Mouse (Mus musculus): ENCODE measurements around the gene Pbld2.
A peak's percentile ranks its signal among the peaks of the same experiment; 100 is the strongest.

The Pbld2 gene

DNA sequence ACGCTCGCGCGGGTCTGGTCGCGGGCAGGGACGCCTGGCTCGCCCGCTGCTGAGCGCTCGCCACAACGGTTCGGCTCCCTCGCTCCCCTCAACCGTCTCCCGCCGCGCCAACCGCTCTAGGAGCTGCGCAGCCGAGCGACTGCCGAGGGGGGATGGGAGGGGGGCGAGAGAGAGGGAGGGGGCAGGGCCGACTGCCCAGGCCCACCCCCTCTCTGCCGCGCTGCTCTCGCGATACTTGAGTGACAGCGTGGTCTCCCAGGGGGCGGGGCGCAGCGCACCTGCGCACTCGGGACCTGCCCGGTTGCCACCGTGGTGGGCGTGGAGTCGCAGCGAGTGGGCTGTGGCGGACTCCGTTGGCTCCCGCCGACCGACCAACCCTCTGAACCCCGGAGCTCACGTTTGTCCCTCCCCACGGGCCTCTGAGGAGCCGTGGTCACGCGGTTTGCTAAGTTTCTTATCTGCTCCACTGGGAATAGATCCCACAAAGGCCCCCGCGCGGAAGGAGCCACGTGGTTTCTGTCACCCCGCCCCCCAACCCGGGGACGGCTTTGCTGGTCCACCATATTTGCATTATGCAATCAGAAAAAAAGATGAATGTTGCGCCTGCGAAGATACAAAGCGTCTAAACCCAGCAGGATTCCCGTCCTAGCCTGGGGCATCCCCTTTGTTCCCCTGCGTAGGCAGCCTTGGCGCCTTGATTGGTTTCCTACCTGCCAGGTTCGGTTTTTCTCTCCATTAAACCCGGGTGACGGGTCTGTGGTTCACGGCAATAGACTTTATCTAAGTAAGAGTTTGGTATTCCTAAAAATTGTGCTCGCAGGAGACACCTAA is at the start of gene Pbld2, which contains the start of gene Hnrnph3:
Pbld2 (plus strand) TSS at position 567 of the 831 bp plus-strand sequence.
Hnrnph3 (minus strand) TSS at position 469 of the 831 bp plus-strand sequence.
- DNase-seq (ENCODE audit: low read depth, low spot score): peak; percentile 99

DNA sequence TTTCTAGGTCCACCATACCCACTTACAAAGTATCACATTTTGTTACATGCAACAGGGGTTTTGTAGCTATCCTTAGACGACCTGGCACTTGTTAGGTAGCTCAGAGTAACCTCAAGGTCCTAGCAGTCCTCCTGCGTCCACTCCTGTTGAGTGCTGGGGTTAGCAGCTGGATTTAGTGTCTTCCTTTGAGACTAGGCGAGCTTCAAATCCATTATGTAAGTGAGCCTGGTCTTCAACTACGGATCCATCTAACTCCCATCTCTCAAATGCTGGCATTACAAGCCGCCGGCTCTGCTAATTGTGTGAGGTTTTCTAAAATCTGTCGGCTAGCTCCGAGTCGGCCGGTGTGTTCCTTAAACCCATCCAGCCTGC is 44.5 kb upstream of the Pbld2 start:
- DNase-seq (ENCODE audit: low read depth, low spot score): no peak

DNA sequence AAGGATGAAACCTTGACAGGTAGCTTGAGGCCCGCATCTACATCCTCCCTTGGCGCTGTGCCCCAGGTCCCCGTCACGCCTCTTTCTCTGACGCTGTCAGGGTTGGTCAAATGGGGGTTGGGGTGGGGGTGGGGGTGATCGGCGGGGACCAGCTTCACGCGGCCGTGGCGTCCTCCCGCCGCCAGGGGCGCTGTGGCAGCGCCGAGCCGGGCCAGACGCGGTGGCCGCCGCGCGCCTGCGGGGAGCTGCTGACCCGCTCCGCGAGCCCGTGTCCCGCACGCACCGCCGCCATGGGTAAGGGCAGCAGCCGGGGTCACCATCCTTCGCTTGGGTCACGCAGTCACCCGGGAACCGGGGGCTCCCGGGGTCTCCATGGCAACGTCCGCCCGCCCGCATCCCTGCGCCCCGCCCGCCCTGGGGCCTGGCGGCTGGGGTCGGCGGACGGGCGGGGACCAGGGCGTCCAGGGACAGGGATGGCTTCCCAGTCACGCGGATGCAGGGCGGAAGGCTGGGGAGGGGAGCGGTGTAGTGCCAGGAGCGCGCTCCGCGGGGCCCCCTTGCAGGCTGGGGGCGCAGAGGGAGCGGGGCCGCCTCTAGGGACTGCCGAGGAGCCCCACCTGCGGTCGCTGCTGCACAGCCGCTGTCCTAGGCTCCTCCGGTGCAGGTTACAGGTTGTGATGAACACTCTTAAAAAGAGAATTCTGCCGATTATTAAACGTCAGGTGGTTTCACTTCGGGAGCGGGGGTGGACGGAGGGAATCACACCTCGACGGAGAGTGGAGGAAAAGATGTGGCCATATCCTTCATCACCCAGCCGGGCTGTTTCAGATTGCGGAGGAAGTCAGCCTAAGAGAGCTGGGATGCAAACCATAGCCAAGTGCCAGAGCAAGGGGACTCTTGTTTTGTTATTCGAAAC is 43.8 kb upstream of the Pbld2 start, which contains the start of gene Rufy2:
Rufy2 (plus strand) TSS at position 185 of the 916 bp plus-strand sequence.
- DNase-seq (ENCODE audit: low read depth, low spot score): peak; percentile 89

DNA sequence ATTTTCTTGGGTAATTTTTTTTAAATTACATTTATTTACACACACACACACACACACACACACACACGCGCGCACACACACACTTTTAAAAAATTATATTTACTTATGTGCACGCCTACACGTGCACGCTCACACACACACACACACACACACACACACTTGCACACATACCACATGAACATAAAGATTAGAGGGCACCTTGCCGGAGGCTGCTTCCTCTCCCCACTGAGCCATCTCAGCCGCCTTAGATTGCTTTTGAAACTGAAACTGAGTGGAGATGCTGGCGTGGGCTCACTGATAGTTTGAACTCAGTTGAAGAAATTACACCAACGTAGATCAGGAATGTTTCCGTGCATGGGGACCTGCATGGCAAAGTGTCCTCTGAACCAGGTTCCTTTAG is 40.0 kb upstream of the Pbld2 start:
- DNase-seq (ENCODE audit: low read depth, low spot score): peak; percentile 79

DNA sequence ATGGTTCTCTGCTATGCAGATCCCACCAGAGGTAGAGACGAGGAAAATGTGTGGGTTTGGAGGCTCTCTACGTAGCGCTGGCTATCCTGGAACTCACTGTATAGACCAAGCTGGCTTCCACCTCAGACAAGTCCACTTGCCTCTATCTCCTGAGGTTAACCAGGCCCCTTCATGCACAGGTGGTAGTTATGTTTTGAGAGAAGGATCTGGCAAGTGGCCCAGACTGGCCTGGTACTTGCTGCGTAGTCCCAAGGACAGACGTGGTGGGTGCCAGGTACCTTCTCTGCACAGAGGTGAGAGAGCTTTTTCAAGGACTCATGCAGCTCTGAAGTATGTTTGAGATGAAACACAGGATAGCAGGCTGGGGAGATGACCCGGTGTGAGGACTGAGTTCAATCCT is 39.6 kb upstream of the Pbld2 start:
- DNase-seq (ENCODE audit: low read depth, low spot score): peak; percentile 88

DNA sequence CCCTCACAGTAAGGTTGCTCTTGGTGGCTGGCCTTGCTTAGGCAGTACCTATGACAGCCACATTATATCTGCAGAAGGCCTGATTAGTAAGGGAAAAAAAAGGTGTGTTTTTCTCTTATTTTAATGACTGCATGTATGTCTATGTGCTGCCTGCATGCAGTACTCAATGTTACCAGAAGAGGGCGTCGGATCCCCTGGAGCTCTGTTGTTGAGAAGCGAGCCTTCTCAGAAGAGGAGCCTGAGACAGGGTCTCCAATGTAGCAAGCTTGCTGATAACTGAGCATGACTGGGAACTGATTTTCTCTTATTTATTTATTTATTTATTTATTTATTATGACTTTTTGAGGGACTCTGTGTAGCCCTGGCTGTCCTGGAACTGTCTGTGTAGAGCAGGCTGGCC is 36.8 kb upstream of the Pbld2 start:
- DNase-seq (ENCODE audit: low read depth, low spot score): peak; percentile 70

DNA sequence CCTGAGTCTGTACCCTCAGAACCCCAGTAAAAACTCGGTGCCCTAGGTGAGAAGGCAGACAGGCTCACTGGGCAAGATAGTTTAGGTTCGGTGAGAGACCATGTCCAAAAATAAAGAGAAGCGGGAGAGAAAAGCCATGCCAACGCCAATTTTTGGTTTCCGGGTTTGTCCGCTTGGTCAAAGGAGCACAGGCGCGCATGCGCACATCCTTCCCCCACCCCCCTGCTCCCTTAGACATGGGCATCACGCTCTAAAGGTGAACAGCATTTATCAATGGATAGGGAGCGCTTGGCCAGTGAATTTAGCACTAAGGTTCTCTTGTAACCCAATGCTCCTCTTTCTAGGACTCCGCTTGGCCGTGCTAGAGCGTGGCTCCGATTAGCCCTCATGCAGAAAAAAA is 33.5 kb upstream of the Pbld2 start:
- no peak for DNase-seq (ENCODE audit: low read depth, low spot score)

DNA sequence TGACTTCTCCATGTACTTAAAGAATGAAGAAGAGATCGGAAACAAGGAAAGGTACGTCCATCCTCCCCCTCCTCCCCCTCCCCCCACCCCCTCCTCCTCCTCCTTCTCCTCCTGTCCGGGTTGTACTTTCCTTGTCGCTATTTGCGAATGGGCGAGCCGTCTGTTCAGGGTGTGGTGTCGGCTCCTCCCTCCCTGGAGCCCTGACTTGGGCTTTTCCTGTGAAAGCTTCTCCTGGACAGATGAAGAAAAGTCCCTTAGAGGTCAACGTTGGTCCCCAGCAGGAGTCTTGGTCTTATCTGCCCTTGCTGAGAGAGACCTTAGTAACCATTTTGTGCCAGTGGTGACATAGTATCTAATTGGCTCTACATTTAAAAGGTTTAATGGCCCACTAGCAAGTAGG is 30.1 kb upstream of the Pbld2 start:
- DNase-seq (ENCODE audit: low read depth, low spot score): no peak

DNA sequence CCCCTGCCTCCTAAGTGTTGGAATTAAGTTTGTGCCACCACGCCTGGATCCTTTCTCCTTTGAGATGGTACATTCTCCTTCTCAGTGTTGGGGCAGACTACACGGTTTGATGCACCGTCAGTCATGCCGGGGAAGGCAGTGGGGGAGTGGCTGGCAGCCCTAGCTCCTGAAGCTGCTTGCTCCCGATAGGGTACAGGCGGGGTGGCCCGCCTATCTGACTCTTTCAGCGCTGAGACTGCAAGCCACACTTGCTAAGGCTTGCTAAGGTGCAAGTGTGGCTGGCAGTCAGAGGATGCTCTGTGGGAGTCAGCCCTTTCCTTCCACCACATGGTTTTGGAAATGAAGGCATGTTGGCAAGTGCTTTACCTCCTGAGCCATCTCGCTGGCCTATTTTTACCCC is 23.5 kb upstream of the Pbld2 start:
- no peak for DNase-seq (ENCODE audit: low read depth, low spot score)

DNA sequence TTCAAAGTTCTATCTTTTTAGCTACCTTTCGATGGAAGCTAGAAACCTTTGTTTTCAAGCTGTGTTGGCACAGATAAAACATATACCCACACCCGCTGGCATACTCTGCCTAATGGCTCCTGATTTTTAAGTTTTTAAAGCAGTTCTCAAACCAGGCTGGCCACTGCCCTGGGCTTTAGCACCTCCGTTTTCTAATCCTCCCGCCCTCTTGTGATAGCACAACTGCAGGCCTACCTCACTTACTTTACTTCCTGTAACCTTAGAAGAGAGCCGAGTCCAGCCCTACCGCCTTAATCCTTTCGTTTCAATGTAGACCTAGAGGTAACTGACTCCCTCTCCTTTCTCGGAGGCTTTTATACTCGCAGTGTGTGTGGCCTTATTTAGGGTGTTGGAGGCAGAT is 20.9 kb upstream of the Pbld2 start:
- no peak for DNase-seq (ENCODE audit: low read depth, low spot score)

DNA sequence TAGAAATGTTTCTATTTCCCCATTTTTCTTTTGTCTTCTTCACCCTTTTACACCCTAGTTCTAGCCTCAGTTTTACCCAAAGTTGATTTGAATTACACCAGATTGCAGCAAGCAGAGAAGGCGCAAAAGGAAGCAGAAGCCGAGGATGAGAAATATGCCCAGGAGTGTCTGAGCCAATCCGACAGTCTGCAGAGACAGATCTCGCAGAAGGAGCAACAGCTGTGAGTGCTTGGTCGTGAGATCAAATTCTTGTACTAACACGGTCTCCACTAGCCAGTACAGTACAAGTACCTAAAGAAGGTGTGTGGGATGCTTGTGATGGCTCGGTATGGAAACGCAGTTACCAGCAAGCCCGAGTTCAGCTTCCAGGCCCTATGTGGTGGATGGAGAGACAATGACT is 19.6 kb upstream of the Pbld2 start:
- DNase-seq (ENCODE audit: low read depth, low spot score): no peak

DNA sequence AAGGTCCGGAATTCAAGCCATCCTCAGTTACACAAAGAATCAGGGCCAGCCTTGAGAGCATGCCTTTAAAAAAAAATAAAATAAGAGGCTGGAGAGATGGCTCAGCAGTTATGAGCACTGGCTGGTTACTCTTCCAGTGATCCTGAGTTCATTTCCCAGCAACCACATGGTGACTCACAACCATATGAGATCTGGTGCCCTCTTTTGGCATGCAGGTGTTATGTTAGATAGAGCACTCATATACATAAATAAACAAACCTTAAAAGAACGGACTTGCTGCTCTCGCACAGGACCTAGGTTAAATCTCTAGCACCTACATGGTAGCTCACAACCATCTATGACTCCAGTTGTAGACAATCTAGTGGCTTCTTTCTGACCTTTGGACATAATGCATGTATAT is 15.9 kb upstream of the Pbld2 start:
- DNase-seq (ENCODE audit: low read depth, low spot score): no peak

DNA sequence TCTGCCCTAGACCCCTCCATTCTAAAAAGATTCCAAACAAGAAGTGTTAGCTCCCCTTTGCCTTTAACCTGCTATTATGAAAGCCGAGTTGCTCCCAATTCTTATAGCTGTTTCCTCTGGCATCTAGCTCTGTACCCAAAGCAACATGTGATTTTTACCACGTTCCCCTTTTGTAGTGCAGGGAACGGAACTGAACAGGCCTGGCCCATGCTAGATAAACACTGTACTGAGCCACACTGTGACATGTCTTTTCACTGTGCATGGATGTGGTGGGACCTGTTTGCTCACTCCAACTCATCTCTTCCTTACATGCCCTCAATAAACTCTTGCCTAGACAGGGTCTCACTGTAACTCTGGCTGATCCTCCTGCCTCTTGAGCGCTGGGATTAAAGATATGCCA is 13.8 kb upstream of the Pbld2 start:
- no peak for DNase-seq (ENCODE audit: low read depth, low spot score)

DNA sequence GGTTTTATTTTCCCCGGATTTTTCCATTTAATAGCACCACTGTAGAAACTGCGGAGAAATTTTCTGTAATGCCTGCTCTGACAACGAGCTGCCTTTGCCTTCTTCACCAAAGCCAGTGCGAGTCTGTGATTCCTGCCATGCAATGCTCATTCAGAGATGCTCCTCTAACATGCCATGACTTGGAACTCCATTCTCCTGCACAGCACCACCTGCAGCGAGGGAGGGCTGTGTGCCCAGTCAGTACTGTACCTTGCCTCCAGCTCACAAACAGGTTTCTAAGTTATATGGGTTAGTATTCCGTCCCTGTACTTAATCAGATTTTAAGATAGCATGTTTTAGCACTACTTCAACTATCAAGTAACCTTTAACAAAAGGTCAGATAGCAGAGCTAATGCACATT is 12.6 kb upstream of the Pbld2 start:
- DNase-seq (ENCODE audit: low read depth, low spot score): no peak

DNA sequence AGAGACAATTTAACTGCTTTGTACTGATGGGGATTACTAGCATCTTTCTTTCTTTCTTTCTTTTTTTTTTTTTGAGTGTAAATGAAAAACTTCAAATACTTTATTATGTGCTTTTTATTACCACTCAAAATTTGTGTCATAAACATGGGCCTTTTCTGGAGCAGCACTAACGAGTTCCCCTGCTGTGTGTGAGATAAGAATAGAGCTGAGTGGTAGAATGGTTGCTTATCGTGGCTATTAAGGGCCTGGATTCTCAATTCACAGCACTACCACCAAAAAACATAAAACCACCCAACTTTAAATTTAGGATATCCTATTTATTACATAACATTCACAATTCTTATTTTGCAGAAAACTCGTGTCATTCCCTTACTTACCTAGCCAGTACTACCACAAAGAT is 10.6 kb upstream of the Pbld2 start:
- DNase-seq (ENCODE audit: low read depth, low spot score): no peak

DNA sequence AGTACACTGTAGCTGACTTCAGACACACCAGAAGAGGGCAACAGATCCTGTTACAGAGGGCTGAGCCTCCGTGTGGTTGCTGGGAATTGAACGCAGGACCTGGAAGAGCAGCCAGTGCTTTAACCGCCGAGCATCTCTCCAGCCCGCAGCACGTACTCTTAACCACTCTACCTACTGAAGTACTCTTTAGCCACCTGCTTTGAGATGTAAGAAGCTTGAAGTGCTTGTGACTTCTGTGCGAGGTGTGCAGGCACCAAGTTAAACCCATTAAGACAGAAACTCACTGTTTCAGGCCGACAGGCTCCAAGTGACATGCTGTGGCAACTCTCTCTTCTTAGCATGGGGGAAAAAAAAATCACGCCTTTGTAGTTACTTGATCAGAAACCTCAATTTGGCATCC is 9.9 kb upstream of the Pbld2 start:
- DNase-seq (ENCODE audit: low read depth, low spot score): no peak

DNA sequence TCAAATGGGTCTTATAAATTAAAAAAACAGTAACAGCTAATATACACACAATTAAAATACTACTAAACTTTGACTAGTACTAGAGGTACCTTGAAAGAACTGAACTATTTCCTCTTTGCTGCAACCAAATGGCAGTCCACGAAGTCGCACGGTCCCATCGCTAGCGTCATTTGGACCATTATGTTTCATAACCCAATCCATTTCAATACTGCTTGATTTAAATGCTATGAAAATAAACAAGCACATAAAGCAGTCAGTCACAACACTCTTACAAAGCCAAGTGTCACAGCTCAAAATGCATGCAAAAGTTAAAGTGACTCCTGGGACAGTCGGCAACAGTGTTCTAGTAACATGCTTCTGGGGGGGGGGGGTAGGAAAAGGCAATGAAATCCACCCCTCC is 4.8 kb upstream of the Pbld2 start:
- no peak for DNase-seq (ENCODE audit: low read depth, low spot score)

DNA sequence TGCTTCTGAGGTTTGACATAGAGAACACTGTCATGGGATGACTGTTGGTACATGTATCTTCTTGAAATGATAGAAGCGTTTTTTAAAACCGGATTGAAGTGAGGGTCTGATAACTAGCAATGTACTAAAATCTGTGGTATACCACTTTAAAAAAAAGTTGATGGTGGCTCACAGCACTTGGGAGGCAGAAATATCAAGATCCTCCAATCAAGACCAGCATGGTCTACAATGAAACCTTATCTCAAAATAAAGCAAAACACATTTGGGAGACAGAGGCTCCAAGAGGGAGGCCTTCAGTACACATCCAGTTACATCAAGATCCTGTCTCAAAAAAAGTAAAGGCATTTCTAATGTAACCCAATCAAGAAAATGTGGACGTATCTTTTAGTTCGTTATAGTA is 2.4 kb upstream of the Pbld2 start:
- peak; percentile 49 for DNase-seq (ENCODE audit: low read depth, low spot score)

DNA sequence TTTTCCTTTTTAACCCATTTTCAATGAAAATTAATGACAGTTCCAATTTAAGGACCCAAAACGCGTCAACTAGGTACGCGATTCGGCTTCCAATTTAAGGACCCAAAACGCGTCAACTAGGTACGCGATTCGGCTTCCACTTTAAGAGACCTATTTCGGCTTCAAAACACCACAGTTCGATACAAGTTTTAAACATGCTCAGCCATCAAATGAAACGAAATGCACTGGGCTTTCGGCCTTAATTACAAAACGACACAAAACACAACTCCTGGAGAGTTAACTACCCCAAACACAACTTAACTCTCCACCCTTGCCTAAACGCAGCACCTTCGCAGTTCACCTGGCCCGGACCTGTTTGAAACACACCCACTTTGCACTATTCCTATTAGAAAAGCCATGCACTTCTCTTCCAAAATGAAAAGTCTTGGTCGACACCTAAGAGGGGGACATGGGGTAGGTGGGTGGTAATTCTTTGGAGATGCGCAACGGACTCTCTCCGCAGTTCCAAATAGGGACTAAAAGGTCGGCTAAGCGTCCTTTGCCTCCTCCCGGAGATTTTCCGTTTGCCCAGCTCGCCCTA is 1.5 kb upstream of the Pbld2 start:
- peak; percentile 66 for DNase-seq (ENCODE audit: low read depth, low spot score)

DNA sequence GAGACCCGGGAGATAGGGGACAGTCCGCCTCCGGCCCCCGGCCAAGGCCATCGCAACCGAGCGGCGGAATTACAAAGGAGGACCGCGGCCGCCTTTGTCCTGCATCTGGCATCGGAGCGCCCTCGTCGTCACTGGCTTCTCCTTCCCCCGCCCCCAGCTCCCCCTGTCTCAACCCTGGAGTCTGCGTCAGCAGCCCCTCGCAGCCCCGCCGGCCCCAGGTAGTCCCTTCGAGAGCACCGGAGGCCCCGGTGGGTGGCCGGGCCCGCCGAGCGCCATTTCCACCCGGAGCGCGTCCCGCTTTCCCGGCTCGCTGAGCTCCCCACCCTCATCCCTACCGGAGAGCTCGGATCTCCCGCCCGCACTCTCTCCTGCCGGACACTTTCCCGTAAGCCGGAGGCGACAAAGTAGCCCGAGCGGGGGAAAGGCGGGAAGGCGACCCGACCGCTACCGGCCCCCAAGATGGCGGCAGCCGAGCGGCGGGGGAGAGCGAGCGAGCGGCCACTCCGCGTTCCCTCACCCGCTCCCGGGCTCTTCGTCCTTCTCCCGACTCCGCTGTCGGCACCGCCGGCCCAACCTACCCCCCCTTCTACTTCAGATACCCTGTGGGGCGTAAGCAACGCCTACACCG is 880 bp upstream of the Pbld2 start:
- DNase-seq (ENCODE audit: low read depth, low spot score): no peak

DNA sequence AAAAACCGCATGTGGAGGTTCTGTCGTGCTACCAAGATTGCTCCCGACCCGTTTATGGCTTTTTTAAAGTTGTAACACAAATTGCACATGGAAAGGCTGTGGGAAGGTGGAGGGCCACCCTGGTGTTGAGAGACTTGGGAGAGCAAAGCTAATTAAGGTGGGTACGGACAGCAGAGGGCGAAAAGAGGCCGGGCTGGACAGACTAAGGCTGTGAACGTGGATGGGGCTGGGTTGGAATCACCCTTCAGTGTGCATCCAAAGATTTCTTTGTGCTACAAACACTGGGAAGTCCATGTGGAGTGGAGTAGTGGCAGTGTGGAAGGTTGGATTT is 430 bp downstream of the Pbld2 start:
- DNase-seq (ENCODE audit: low read depth, low spot score): no peak

DNA sequence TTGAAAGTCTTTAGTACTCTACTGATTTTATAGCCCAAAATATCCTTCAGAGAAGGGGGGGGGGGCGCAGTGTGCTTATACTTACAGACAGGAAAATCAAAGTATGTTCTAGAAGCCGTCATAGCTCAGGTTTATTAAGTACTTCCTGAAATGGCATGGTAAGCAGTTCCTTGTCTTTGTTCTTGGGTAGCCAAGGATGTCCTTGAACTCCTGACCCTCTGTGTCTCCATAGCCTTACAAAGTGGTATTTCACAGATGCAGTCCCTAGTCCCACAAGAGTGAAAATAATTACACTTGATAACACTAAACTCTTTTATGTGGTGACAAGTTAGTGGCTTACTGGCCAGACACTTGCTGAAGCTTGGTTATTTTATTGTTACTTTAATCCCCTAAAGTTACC is 901 bp downstream of the Pbld2 start:
- peak; percentile 66 for DNase-seq (ENCODE audit: low read depth, low spot score)
